Mouse (Mus musculus) heart, embryonic 10.5 days (tissue): ENCODE results near the gene Usp32. TPM values are rescaled to one million over a fixed set of nuclear protein-coding genes. Genes with fewer than 3 reads are reported as not detected.
"Not testable (repeated sequence)": the region's sequence is repeated elsewhere in the genome, so short reads cannot be mapped to it uniquely, and the experiment has no call there.

ENCODE experiments used
- DNase-seq: peaks from one replicate; pipeline ENCODE4 v3.0.0-alpha.2; 2017; ENCODE audit warnings: low spot score
- H3K27ac ChIP-seq: fragments of 300-500 bp; sonication (generic); 2 replicates; pipeline ENCODE4 v1.5.1; 2016; ENCODE audit warnings: mild to moderate bottlenecking
- H3K27me3 ChIP-seq: fragments of 300-500 bp; sonication (generic); 2 replicates; pipeline ENCODE4 v1.6.1; 2016; ENCODE audit warnings: mild to moderate bottlenecking; ENCODE audit not compliant: poor library complexity, insufficient read depth, severe bottlenecking
- H3K36me3 ChIP-seq: fragments of 300-500 bp; sonication (generic); 2 replicates; pipeline ENCODE4 v1.6.1; 2016; ENCODE audit warnings: mild to moderate bottlenecking, moderate library complexity
- H3K4me1 ChIP-seq: fragments of 300-500 bp; sonication (generic); 2 replicates; pipeline ENCODE4 v1.6.1; 2016; ENCODE audit warnings: mild to moderate bottlenecking
- H3K4me3 ChIP-seq: fragments of 300-500 bp; sonication (generic); 2 replicates; pipeline ENCODE4 v1.5.1; 2016; ENCODE audit warnings: mild to moderate bottlenecking, moderate library complexity
- H3K9me3 ChIP-seq: fragments of 300-500 bp; sonication (generic); 2 replicates; pipeline ENCODE4 v1.6.1; 2016; ENCODE audit warnings: mild to moderate bottlenecking, moderate library complexity
- WGBS: fragments of 180-500 bp; shearing (Covaris S2); methylation state at CpG from one replicate; pipeline ENCODE4 v1.1.7; 2016; 5-methylcytosine and 5-hydroxymethylcytosine counted together
- polyA plus RNA-seq: library from polyadenylated mRNA; unstranded; fragments of >200 nt; fragmentation: Nextera tagmentation; extraction: Ambion mirVana; gene quantifications from 2 replicates; pipeline ENCODE4 v1.2.1, GENCODE M21; 2016

Usp32 gene
- polyA plus RNA-seq, 1 experiment from 2014 or later, result 5.0 TPM

- Histone ChIP-seq H3K27me3 (no peaks in the 10 kb centered on the region), H3K36me3 (no peaks in the 10 kb centered on the region), H3K27ac (no peak overlapping the region), H3K4me1 (no peaks in the 10 kb centered on the region), H3K9me3 (no peaks in the 10 kb centered on the region), H3K4me3 (no peak overlapping the region)
- no peak for DNase-seq
Measured at GRCm38 (mm10) chr11:85164371-85164770, 24.4 kb upstream of the Usp32 start.

- not testable (repeated sequence) for H3K27ac ChIP-seq, H3K27me3 ChIP-seq, DNase-seq, H3K36me3 ChIP-seq, H3K9me3 ChIP-seq, H3K4me3 ChIP-seq, H3K4me1 ChIP-seq
- WGBS, result 89% methylated on average over 1 of the region's 1 CpGs
Measured at GRCm38 (mm10) chr11:85163014-85163413, 23.1 kb upstream of the Usp32 start.

DNA sequence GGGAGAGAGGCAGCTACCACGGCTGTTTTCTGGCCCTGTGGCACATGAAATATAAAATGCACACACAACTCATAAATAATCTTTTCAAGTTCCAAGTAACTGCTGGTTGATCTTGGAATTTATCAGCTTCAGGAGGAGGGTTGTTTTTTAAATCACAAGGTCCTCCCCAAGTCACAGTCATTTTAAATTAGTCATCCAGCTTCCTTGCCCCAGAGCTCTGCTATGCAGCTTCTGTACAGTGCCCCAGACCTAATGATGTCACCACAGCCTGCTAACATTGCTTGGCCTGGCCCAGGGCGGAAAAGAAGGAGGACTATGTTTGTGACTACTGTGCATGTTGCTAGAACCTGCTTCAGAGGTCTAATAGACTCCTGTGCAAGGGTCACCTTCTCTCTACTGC is 17.3 kb upstream of the Usp32 start:
- Histone ChIP-seq H3K4me3 (no peak overlapping the region), H3K27ac (no peak overlapping the region), H3K4me1 (no peaks in the 10 kb centered on the region), H3K9me3 (no peaks in the 10 kb centered on the region), H3K36me3 (no peaks in the 10 kb centered on the region), H3K27me3 (no peaks in the 10 kb centered on the region)
- WGBS, result 63% methylated on average over 2 of the region's 2 CpGs
- DNase-seq, result no peak

- H3K36me3 ChIP-seq, result no peaks in the 10 kb centered on the region
- no peaks in the 10 kb centered on the region for H3K9me3 ChIP-seq
- 79% methylated on average over 2 of the region's 2 CpGs for WGBS
- no peak overlapping the region for H3K4me3 ChIP-seq
- no peaks in the 10 kb centered on the region for H3K4me1 ChIP-seq
- no peak for DNase-seq
- H3K27ac ChIP-seq, result no peak overlapping the region
- no peaks in the 10 kb centered on the region for H3K27me3 ChIP-seq
Measured at GRCm38 (mm10) chr11:85152256-85152930, 12.4 kb upstream of the Usp32 start.

DNA sequence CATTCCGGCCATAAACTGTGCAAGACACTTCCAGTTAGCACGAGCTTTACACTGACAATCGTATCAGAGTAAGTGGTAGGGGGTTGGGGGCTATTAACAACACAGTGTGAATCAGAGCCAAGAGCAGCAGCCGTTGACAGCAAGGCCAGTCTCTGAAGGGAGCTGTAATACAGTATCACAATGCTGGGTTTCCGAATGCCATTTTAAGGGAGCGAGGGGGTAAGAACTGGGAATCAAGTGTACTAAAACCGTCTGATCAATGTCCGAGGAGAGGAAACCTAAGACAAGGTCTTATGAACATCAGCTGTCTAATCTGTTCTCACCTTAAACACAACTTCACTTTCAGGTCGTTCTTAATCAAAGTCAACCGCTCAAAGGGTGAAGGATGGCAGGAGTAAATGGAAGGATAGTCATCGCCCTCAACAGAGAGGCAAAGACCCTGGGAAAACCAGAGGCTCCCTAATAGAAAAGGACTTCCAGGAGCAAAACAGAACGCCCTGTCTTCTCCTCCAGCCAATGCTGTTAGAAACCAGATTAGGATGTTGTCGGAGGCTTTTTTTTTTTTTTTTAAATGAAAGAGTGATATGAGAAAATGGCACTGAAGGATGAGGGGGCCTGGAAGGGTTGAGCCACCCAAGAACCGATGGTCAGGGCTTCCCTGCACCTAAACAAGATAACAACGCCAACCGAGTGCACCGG is 1.0 kb downstream of the Usp32 start:
- Histone ChIP-seq H3K9me3 (no peaks in the 10 kb centered on the region), H3K4me3 (peak overlapping the region; percentile 97), H3K27ac (peak overlapping the region; percentile 96), H3K4me1 (peaks cover 10% of the 10 kb centered on the region), H3K36me3 (no peaks in the 10 kb centered on the region), H3K27me3 (no peaks in the 10 kb centered on the region)
- WGBS, result 1% methylated on average over 17 of the region's 17 CpGs
- peak; percentile 75 for DNase-seq

DNA sequence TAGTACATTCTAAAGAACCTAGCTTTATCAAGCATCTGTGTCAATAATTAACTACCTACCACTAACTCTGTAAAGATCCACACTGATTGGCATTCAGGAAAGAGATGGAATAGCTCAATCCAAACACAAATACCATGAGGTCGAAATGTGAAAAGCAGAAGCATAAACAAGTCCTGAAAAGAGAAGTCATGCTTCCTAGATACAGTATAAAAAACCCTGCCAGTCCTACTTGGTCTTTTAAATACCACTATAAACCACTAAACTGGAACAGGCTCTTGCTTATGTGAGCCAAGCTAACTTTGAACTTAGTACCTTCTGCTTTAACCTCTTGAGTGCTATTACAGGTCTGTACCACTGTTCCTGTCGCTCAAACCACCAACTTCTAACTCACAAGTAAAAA is 8.4 kb downstream of the Usp32 start:
- Histone ChIP-seq H3K36me3 (no peaks in the 10 kb centered on the region), H3K9me3 (no peaks in the 10 kb centered on the region), H3K27me3 (no peaks in the 10 kb centered on the region), H3K4me1 (no peaks in the 10 kb centered on the region), H3K4me3 (no peak overlapping the region), H3K27ac (no peak overlapping the region)
- no peak for DNase-seq
- 84% methylated on average over 2 of the region's 2 CpGs for WGBS

DNA sequence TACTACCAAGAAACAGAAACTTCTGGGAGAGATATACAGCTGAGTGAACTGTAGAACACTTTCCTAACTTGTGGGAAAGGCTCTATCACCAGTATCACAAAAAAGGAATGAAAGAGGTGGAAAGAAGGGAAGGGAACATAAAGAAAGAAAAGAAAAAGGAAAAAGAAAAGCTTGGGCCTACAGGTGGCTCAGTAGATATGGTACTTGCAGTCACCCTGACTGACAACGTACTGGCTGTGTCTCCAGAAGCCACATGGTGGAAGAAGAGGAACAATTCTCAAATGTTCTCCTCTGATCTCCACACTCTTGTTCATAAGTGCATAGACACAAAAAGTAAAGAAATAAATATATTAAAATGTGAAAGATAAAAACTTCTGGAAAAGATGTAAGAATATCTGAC is 11.1 kb downstream of the Usp32 start:
- no peak overlapping the region for H3K27ac ChIP-seq
- 82% methylated on average over 1 of the region's 1 CpGs for WGBS

DNA sequence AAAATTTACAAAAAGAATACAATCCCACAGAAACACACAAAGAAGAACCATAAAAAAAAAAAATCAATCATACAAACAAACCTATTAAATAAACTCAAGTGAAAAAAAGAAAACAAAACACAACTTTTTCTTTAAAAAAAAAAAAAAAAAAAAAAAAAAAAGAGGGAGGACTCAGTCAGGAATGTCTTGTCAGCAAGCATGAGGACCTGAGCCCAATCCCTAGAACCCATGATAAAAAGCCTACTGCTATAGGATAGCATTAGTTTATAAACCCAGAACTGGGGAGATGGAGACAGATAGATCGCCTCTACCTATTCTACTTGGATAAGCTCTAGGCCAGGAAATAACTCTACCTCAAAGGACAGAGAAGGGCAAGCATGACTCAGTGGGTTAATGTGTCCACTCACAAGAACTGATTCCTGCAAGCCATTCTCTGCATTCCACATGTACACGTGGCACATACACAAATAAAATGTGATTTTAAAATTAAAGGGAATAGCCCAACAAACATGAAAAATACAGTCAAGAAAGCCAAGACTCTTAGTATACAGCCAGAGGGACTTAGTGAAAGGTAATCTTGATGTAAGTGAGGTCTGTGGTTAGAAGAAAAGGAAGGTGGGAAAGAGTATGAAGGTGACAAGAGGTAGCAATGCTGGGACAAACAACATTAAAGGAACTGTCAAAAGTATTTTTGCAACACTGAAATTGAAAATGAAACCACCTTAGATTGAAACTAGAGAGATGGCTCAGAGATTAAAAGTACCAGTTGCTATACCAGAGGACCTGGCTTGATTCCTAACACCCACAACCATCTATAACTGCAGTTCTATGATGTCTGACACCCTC is 13.5 kb downstream of the Usp32 start:
- no peak overlapping the region for H3K27ac ChIP-seq
- 77% methylated on average over 2 of the region's 2 CpGs for WGBS
- no peak for DNase-seq
- no peaks in the 10 kb centered on the region for H3K4me1 ChIP-seq
- H3K9me3 ChIP-seq, result no peaks in the 10 kb centered on the region
- no peak overlapping the region for H3K4me3 ChIP-seq
- H3K36me3 ChIP-seq, result no peaks in the 10 kb centered on the region
- H3K27me3 ChIP-seq, result no peaks in the 10 kb centered on the region

More for the DNA sequence above, 11.1 kb downstream of the Usp32 start:
- H3K4me3 ChIP-seq, result no peak overlapping the region
- H3K9me3 ChIP-seq, result no peaks in the 10 kb centered on the region
- H3K36me3 ChIP-seq, result no peaks in the 10 kb centered on the region
- H3K4me1 ChIP-seq, result no peaks in the 10 kb centered on the region
- DNase-seq, result no peak
- H3K27me3 ChIP-seq, result no peaks in the 10 kb centered on the region

DNA sequence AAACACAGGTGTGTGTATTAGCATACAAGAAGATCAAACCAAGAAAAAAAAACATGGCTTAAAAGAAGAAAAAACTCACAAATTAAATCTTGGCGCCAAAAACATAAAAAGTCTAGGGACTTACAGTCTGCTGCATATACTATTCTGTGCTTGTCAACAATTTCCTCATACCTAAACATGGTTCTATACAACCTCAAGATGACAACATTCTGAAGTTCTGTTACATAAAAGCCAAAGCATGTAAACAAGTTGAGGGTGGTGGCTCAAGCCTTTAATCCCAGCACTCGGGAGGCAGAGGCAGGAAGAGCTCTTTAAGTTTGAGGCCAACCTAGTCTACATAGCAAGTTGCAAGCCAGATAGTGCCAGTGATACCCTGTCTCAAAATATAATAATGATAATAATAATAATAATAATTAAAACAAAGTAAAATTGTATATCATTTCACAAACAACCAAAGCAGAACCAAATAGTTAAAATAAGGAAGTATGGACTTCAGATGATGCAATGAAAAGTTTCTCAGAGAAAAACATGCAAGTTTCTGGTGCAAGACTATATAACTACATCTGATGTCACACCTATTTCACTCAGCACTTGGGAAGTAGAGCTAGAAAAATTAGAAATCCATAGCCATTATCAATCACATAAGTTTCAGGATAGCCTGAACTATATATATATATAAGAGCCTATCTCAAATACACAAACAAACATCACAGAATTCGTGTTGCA is 16.5 kb downstream of the Usp32 start:
- Histone ChIP-seq H3K4me1 (no peaks in the 10 kb centered on the region), H3K36me3 (no peaks in the 10 kb centered on the region), H3K27me3 (no peaks in the 10 kb centered on the region), H3K4me3 (no peak overlapping the region), H3K27ac (no peak overlapping the region), H3K9me3 (no peaks in the 10 kb centered on the region)
- DNase-seq, result no peak
- WGBS, result 86% methylated on average over 3 of the region's 3 CpGs

DNA sequence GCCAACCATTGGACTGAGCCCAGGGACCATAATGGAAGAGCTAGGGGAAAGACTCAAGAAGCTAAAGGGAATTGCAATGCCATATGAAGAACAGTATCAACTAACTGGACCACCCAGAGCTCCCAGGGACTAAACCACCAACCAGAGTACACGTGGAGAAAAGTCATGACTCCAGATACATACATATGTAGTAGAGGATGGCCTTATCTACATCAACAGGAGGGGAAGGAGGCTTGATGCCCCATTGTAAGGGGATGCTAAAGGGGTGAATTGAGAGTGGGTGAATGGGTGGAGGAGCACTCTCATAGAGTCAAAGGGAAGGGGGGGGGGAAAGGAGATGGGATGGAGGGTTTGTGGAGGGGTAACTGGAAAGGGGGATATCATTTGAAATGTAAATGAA is 17.9 kb downstream of the Usp32 start:
- DNase-seq, result no peak
- WGBS, result 83% methylated on average over 1 of the region's 1 CpGs

GRCm38 (mm10) chr11:85117160-85117559 is 22.8 kb downstream of the Usp32 start:
- Histone ChIP-seq H3K4me1 (no peaks in the 10 kb centered on the region), H3K27ac (no peak overlapping the region), H3K4me3 (no peak overlapping the region), H3K36me3 (no peaks in the 10 kb centered on the region), H3K27me3 (no peaks in the 10 kb centered on the region), H3K9me3 (no peaks in the 10 kb centered on the region)
- no peak for DNase-seq

More for the DNA sequence above, 17.9 kb downstream of the Usp32 start:
- no peak overlapping the region for H3K27ac ChIP-seq
- H3K4me1 ChIP-seq, result no peaks in the 10 kb centered on the region
- H3K9me3 ChIP-seq, result no peaks in the 10 kb centered on the region
- no peak overlapping the region for H3K4me3 ChIP-seq
- H3K27me3 ChIP-seq, result no peaks in the 10 kb centered on the region
- no peaks in the 10 kb centered on the region for H3K36me3 ChIP-seq

DNA sequence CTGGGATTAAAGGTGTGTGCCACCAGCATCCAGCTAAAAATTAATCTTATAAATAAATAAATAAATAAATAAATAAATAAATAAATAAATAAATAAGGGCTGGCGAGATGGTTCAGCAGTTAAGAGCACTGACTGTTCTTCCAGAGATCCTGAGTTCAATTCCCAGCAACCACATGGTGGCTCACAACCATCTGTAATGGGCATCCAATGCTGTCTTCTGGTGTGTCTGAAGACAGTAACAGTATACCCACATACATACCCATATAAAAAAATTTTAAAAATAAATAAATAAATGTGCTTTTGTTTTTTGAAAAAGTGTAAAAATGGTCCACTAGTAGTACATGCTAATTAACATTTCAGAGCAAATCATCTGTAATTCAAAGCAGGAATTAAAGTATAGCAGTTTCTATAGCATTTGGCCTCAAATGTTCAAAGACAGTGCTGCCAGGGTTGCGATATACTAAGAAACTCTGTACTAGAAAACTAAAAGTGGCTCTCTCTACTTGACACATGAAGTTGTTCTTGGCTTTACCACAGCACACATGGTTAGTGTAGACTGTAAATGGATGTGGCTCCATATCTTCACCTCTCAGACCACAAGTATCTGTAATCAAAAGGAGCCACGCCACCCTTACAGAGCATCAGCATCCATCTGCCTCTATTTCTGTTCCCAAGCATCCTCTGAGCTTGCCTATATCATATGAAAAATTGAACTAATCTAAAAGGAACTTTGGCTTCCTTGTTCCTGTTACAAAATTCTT is 23.7 kb downstream of the Usp32 start:
- Histone ChIP-seq H3K4me3 (no peak overlapping the region), H3K36me3 (peaks cover 2% of the 10 kb centered on the region; the same call in 1 of the 2 replicates), H3K27me3 (no peaks in the 10 kb centered on the region), H3K4me1 (no peaks in the 10 kb centered on the region), H3K9me3 (no peaks in the 10 kb centered on the region), H3K27ac (no peak overlapping the region)
- no peak for DNase-seq
- WGBS, result 81% methylated on average over 3 of the region's 3 CpGs
